24 mouse cellular contexts compared by ENCODE assay signal in genomic region chr4:95099373-95099772, GRCm38 (mm10). TPM values are rescaled to one million over a fixed set of nuclear protein-coding genes. Genes with fewer than 3 reads are reported as not detected.
DNase-seq lines count a peak whose midpoint lies in the region; ATAC-seq and TF ChIP-seq lines count a peak whose summit lies in the region.
"Had no signal": no experiment of that assay in that cellular context is flagged by ENCODE, and none has a peak within 500 bp of the region (broad histone marks: within the 10 kb centered on the region; RNA-seq: fewer than 3 reads in every experiment).

No protein-coding gene starts in this region.

- no peak overlapping the region for H3K4me2 ChIP-seq in intestine, embryonic 14.5 days (ENCODE audit: low read length)
- H3K4me2 ChIP-seq in intestine, embryonic 15.5 days (replicated peaks) = no peak overlapping the region
- H3K4me2 ChIP-seq in lung, postnatal 0 days (replicated peaks; ENCODE audit: low read depth, low read length) = no peak overlapping the region
- H3K4me2 ChIP-seq: forebrain, embryonic 13.5 days; hindbrain, embryonic 15.5 days; midbrain, embryonic 12.5 days had no signal

- TF ChIP-seq POLR2A in lung, adult 2 months (IDR thresholded peaks at IDR 0.05; ENCODE audit: borderline replicate concordance, extremely low read depth, low read depth, low read length) = no peak

- H3K27me3 ChIP-seq in intestine, embryonic 14.5 days (replicated peaks; ENCODE audit: control insufficient read depth, insufficient read depth, low read length) = no peaks in the 10 kb centered on the region
- H3K27me3 ChIP-seq in intestine, embryonic 15.5 days (replicated peaks) = no peaks in the 10 kb centered on the region
- no peaks in the 10 kb centered on the region for H3K27me3 ChIP-seq in lung, postnatal 0 days (replicated peaks; ENCODE audit: insufficient read depth, low read length)
- no peaks in the 10 kb centered on the region for H3K27me3 ChIP-seq in limb, embryonic 10.5 days (ENCODE audit: low read depth, poor library complexity, severe bottlenecking)
- H3K27me3 ChIP-seq: CH12.LX; hindbrain, embryonic 15.5 days; midbrain, embryonic 12.5 days had no signal

- H3K4me1 ChIP-seq in intestine, embryonic 14.5 days (replicated peaks; ENCODE audit: control insufficient read depth, insufficient read depth, low read length) = 0 out of 2 replicates have a peak, but pooled peaks cover 3% of the 10 kb centered on the region
- H3K4me1 ChIP-seq in intestine, embryonic 15.5 days (replicated peaks) = no peaks in the 10 kb centered on the region
- peaks cover 14% of the 10 kb centered on the region for H3K4me1 ChIP-seq in lung, postnatal 0 days (ENCODE audit: insufficient read depth, low read depth, low read length)
- H3K4me1 ChIP-seq in lung, adult 2 months (ENCODE audit: control insufficient read depth, insufficient read depth, low read length) = peaks cover 15% of the 10 kb centered on the region
- peaks cover 28% of the 10 kb centered on the region for H3K4me1 ChIP-seq in limb, embryonic 10.5 days
- H3K4me1 ChIP-seq: forebrain, embryonic 13.5 days; hindbrain, embryonic 15.5 days; midbrain, embryonic 12.5 days had no signal

- H3K4me3 ChIP-seq in intestine, embryonic 14.5 days (ENCODE audit: low read depth, low read length) = no peak overlapping the region
- H3K4me3 ChIP-seq in intestine, embryonic 15.5 days (replicated peaks) = no peak overlapping the region
- H3K4me3 ChIP-seq in lung, postnatal 0 days (ENCODE audit: low read depth, low read length) = no peak overlapping the region
- H3K4me3 ChIP-seq in lung, adult 2 months (replicated peaks; ENCODE audit: extremely low read depth, low read depth, low read length) = no peak overlapping the region
- H3K4me3 ChIP-seq in limb, embryonic 10.5 days = no peak overlapping the region
- H3K4me3 ChIP-seq: erythroblast, embryonic 14.5 days; forebrain, embryonic 13.5 days; gastrocnemius, adult 2 months; heart, embryonic 10.5 days; hindbrain, embryonic 15.5 days; midbrain, embryonic 12.5 days had no signal

- no peak overlapping the region for H3K9ac ChIP-seq in intestine, embryonic 14.5 days (ENCODE audit: low read length)
- no peak overlapping the region for H3K9ac ChIP-seq in intestine, embryonic 15.5 days
- no peak overlapping the region for H3K9ac ChIP-seq in lung, postnatal 0 days (replicated peaks; ENCODE audit: low read depth)
- H3K9ac ChIP-seq: forebrain, embryonic 13.5 days; hindbrain, embryonic 15.5 days; midbrain, embryonic 12.5 days had no signal

- no peak overlapping the region for H3K27ac ChIP-seq in intestine, embryonic 14.5 days (ENCODE audit: low read depth)
- H3K27ac ChIP-seq in intestine, embryonic 15.5 days = no peak overlapping the region
- H3K27ac ChIP-seq in lung, postnatal 0 days (ENCODE audit: low read length) = no peak overlapping the region
- H3K27ac ChIP-seq in limb, embryonic 10.5 days = peak overlapping the region; percentile 48; the same call in 1 of the 2 replicates
- H3K27ac ChIP-seq: forebrain, embryonic 13.5 days; gastrocnemius, adult 2 months; heart, embryonic 10.5 days; hindbrain, embryonic 15.5 days; midbrain, embryonic 12.5 days had no signal

- peak; percentile 47 for DNase-seq in intestine, embryonic 14.5 days (ENCODE audit: low spot score)
- DNase-seq in lung, postnatal 0 days (ENCODE audit: low spot score) = peak; percentile 41
- DNase-seq in lung, adult 2 months = no peak
- DNase-seq in limb, embryonic 10.5 days (ENCODE audit: low spot score) = no peak
- DNase-seq in spleen, postnatal 14 days (ENCODE audit: low spot score in 2 of 2) = no peak
- DNase-seq in cerebellum, adult 18-20 months = no peak
- DNase-seq: adrenal gland, adult 2 months; cerebellum, adult 2 months; cerebellum, postnatal 25 days; embryo, embryonic 11 days; gastrocnemius, adult 2 months; kidney, postnatal 36 days; layer of hippocampus, postnatal 36 days; thymus, adult 18-20 months; thymus, postnatal 4 days had no signal

- WGBS in intestine, embryonic 14.5 days = 47% methylated on average over 7 of the region's 7 CpGs
- 54% methylated on average over 7 of the region's 7 CpGs for WGBS in intestine, embryonic 15.5 days
- WGBS in lung, postnatal 0 days = 25% methylated on average over 7 of the region's 7 CpGs
- 39% methylated on average over 7 of the region's 7 CpGs for WGBS in lung, adult 2 months
- WGBS in limb, embryonic 10.5 days = 76% methylated on average over 7 of the region's 7 CpGs

- no peaks in the 10 kb centered on the region for H3K36me3 ChIP-seq in intestine, embryonic 14.5 days (ENCODE audit: control insufficient read depth, insufficient read depth, low read length)
- H3K36me3 ChIP-seq in intestine, embryonic 15.5 days = no peaks in the 10 kb centered on the region
- no peaks in the 10 kb centered on the region for H3K36me3 ChIP-seq in lung, postnatal 0 days (ENCODE audit: insufficient read depth, low read length)
- H3K36me3 ChIP-seq in limb, embryonic 10.5 days = 0 out of 2 replicates have a peak, but pooled peaks cover 4% of the 10 kb centered on the region
- H3K36me3 ChIP-seq: G1E; heart, embryonic 10.5 days; hindbrain, embryonic 15.5 days; midbrain, embryonic 12.5 days had no signal

- no peak for ATAC-seq in intestine, embryonic 14.5 days (replicated peaks; ENCODE audit: low FRiP score, low TSS enrichment, low read depth)
- no peak for ATAC-seq in intestine, embryonic 15.5 days
- ATAC-seq in lung, postnatal 0 days = peak; percentile 38
- ATAC-seq: forebrain, embryonic 13.5 days; intestine, embryonic 16.5 days had no signal

- H3K9me3 ChIP-seq in intestine, embryonic 14.5 days (ENCODE audit: control insufficient read depth, low read length) = 0 out of 2 replicates have a peak, but pooled peaks cover 6% of the 10 kb centered on the region
- no peaks in the 10 kb centered on the region for H3K9me3 ChIP-seq in intestine, embryonic 15.5 days
- H3K9me3 ChIP-seq in lung, postnatal 0 days (ENCODE audit: low read length) = no peaks in the 10 kb centered on the region
- no peaks in the 10 kb centered on the region for H3K9me3 ChIP-seq in limb, embryonic 10.5 days (replicated peaks)
- H3K9me3 ChIP-seq: forebrain, embryonic 13.5 days; G1E; heart, embryonic 10.5 days; hindbrain, embryonic 15.5 days; midbrain, embryonic 12.5 days had no signal

- peak; percentile 37; the same call in 1 of the 2 replicates for TF ChIP-seq EP300 in lung, postnatal 0 days (IDR thresholded peaks at IDR 0.05)

- no peak for TF ChIP-seq CTCF in lung, postnatal 0 days (IDR thresholded peaks at IDR 0.05)
- no peak for TF ChIP-seq CTCF in lung, adult 2 months (IDR thresholded peaks at IDR 0.05; ENCODE audit: insufficient read depth, low read length)

RNA-seq across cellular contexts. Expression of gene Jun, which starts 47.4 kb away (rescaled TPM):
- polyA plus RNA-seq in intestine, embryonic 14.5 days (2014; fragmentation: Nextera tagmentation; extraction: Ambion mirVana) = 56.0 and 61.7 TPM in 2 replicates
- polyA plus RNA-seq in intestine, embryonic 15.5 days (2015; fragmentation: Nextera tagmentation; extraction: Ambion mirVana) = 83.6 and 88.6 TPM in 2 replicates
- polyA plus RNA-seq in lung, postnatal 0 days (2015; fragmentation: Nextera tagmentation; extraction: Ambion mirVana) = 145 and 158 TPM in 2 replicates
- 176 and 282 TPM in 2 replicates for polyA plus RNA-seq in lung, adult 2 months (2012; rRNA removed)
- polyA plus RNA-seq in limb, embryonic 10.5 days (2016; fragmentation: Nextera tagmentation; extraction: Ambion mirVana) = 24.6 and 45.4 TPM in 2 replicates

Comparison
In these comparisons a context has a peak if more than half of its experiments do, and no peak if none do; other contexts are left out.
1. DNase-seq: peak in intestine, embryonic 14.5 days (single experiment) and lung, postnatal 0 days (single experiment); none in lung, adult 2 months (single experiment), limb, embryonic 10.5 days (single experiment), spleen, postnatal 14 days (0 of 2) and cerebellum, adult 18-20 months (0 of 2).